Mouse (Mus musculus) heart, embryonic 14.5 days (tissue): ENCODE results near the gene Prkaca. TPM values are rescaled to one million over a fixed set of nuclear protein-coding genes. Genes with fewer than 3 reads are reported as not detected.
"Not testable (repeated sequence)": the region's sequence is repeated elsewhere in the genome, so short reads cannot be mapped to it uniquely, and the experiment has no call there.

Source experiments
- ATAC-seq: fragments of 200-750 bp; cut with Nextera tagmentation; 2 replicates; pipeline ENCODE4 v1.8.0; 2017; ENCODE audit warnings: low read depth, moderate TSS enrichment; ENCODE audit not compliant: insufficient number of reproducible peaks, insufficient read depth, low FRiP score
- H3K27ac ChIP-seq, 2 experiments: fragments of 200-500 bp in 1 of 2; fragments of 300-500 bp in 1 of 2; sonication (generic) in 1 of 2; replicated peaks in 1 of 2; 2 replicates each; pipeline ENCODE4 v1.5.1; 2012 to 2014; ENCODE audit warnings: low read depth in 2 of 2, low read length in 2 of 2, control low read depth in 1 of 2, mild to moderate bottlenecking in 1 of 2, mixed read lengths in 1 of 2; ENCODE audit not compliant: control insufficient read depth in 1 of 2, insufficient read depth in 1 of 2
- H3K27me3 ChIP-seq: fragments of 300-500 bp; sonication (generic); 2 replicates; pipeline ENCODE4 v1.6.1; 2014; ENCODE audit warnings: mild to moderate bottlenecking, low read length, control low read depth; ENCODE audit not compliant: control insufficient read depth, insufficient read depth
- H3K36me3 ChIP-seq: fragments of 300-500 bp; sonication (generic); 2 replicates; pipeline ENCODE4 v1.6.1; 2014; ENCODE audit warnings: mild to moderate bottlenecking, control low read depth, low read length, mixed read lengths; ENCODE audit not compliant: control insufficient read depth, insufficient read depth
- H3K4me1 ChIP-seq, 2 experiments: fragments of 200-500 bp in 1 of 2; fragments of 300-500 bp in 1 of 2; sonication (generic) in 1 of 2; 2 replicates each; pipeline ENCODE4 v1.6.1; 2012 to 2014; ENCODE audit warnings: low read length in 2 of 2, control low read depth in 1 of 2, mixed read lengths in 1 of 2; ENCODE audit not compliant: control insufficient read depth in 2 of 2, insufficient read depth in 2 of 2
- H3K4me2 ChIP-seq: fragments of 300-500 bp; sonication (generic); 2 replicates; pipeline ENCODE4 v1.6.1; 2014; ENCODE audit warnings: mild to moderate bottlenecking, low read length
- H3K4me3 ChIP-seq, 2 experiments: fragments of 200-500 bp in 1 of 2; fragments of 300-500 bp in 1 of 2; sonication (generic) in 1 of 2; 2 replicates each; pipeline ENCODE4 v1.5.1; 2012 to 2014; ENCODE audit warnings: low read length in 2 of 2, mild to moderate bottlenecking in 2 of 2, control low read depth in 1 of 2, low read depth in 1 of 2, moderate library complexity in 1 of 2; ENCODE audit not compliant: control insufficient read depth in 1 of 2, insufficient read depth in 1 of 2
- H3K9ac ChIP-seq: fragments of 300-500 bp; sonication (generic); 2 replicates; pipeline ENCODE4 v1.6.1; 2014; ENCODE audit warnings: mild to moderate bottlenecking, low read length
- H3K9me3 ChIP-seq: fragments of 300-500 bp; sonication (generic); 2 replicates; pipeline ENCODE4 v1.6.1; 2016; ENCODE audit warnings: low read length, control low read depth; ENCODE audit not compliant: control insufficient read depth
- WGBS: fragments of 180-500 bp; shearing (Covaris S2); extraction: QIAGEN DNeasy Blood & Tissue Kit; methylation state at CpG from one replicate; pipeline ENCODE4 v1.1.7; 2014; 5-methylcytosine and 5-hydroxymethylcytosine counted together
- polyA plus RNA-seq: library from polyadenylated mRNA; unstranded; fragments of >200 nt; fragmentation: Nextera tagmentation; extraction: Ambion mirVana; gene quantifications from 2 replicates; pipeline ENCODE4 v1.2.1, GENCODE M21; 2014

Prkaca gene
- polyA plus RNA-seq, 1 experiment from 2014 or later, result 211 TPM

GRCm38 (mm10) chr8:83982449-83982848 lies 9.7 kb downstream of the Prkaca start:
- no peak overlapping the region for H3K9ac ChIP-seq
- H3K36me3 ChIP-seq, result peaks cover 80% of the 10 kb centered on the region
- peaks cover 27 to 35% of the 10 kb centered on the region in 2 experiments for H3K4me1 ChIP-seq
- H3K4me2 ChIP-seq, result no peak overlapping the region
- no peak overlapping the region for H3K27ac ChIP-seq
- no peaks in the 10 kb centered on the region for H3K27me3 ChIP-seq
- H3K9me3 ChIP-seq, result no peaks in the 10 kb centered on the region
- no peak overlapping the region for H3K4me3 ChIP-seq
- no peak for ATAC-seq
- 67% methylated on average over 4 of the region's 4 CpGs for WGBS

GRCm38 (mm10) chr8:83983222-83983621 lies 10.4 kb downstream of the Prkaca start:
- ATAC-seq, H3K4me3 ChIP-seq, H3K9ac ChIP-seq, H3K4me2 ChIP-seq, H3K9me3 ChIP-seq, H3K27ac ChIP-seq, H3K27me3 ChIP-seq: not testable (repeated sequence)
- peaks cover 87% of the 10 kb centered on the region for H3K36me3 ChIP-seq
- 98% methylated on average over 2 of the region's 2 CpGs for WGBS
- peaks cover 20 to 27% of the 10 kb centered on the region in 2 experiments for H3K4me1 ChIP-seq

DNA sequence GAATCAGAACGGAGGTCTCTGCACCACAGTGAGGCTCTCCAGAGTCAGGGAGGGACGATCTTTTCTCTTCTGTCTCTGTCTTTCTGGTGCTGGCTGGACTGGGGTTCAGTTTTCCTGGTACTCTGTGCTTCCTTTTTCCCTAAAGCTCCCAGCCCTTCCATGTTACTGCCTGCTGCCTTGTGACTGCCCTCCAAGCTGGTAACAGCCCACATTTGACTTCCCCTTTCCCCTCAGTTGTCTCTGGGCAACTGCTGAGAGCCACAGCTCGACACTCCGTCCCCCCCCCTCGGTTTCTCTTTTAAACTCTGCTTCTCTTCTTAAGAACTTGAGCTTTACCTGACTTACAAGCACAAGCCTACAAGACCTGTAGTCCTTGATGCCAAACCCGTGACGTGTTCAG lies 16.4 kb downstream of the Prkaca start:
- Histone ChIP-seq H3K27ac (no peak overlapping the region), H3K27me3 (no peaks in the 10 kb centered on the region), H3K9ac (no peak overlapping the region), H3K4me1 (no peaks in the 10 kb centered on the region), H3K4me2 (no peak overlapping the region), H3K36me3 (peaks cover 96% of the 10 kb centered on the region), H3K9me3 (no peaks in the 10 kb centered on the region), H3K4me3 (no peak overlapping the region)
- WGBS, result 85% methylated on average over 7 of the region's 7 CpGs
- ATAC-seq, result no peak

DNA sequence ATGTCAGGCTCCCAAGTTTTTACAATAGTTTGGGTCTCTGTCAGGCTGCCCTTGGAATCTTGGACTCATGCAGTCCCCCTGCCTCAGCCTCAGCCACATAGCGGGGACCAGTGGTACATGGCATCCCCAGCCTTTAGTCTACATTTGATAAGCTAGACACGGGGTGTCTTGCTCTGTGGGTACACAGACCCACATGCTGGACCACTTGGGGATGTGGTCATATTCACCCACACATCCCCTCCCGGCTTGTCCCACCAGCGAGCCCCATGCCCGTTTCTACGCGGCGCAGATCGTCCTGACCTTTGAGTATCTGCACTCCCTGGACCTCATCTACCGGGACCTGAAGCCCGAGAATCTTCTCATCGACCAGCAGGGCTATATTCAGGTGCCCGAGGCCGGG lies 17.4 kb downstream of the Prkaca start:
- Histone ChIP-seq H3K9me3 (no peaks in the 10 kb centered on the region), H3K27ac (no peak overlapping the region), H3K4me2 (no peak overlapping the region), H3K36me3 (peaks cover 96% of the 10 kb centered on the region), H3K4me1 (no peaks in the 10 kb centered on the region), H3K9ac (no peak overlapping the region), H3K27me3 (no peaks in the 10 kb centered on the region), H3K4me3 (no peak overlapping the region)
- no peak for ATAC-seq
- WGBS, result 96% methylated on average over 14 of the region's 14 CpGs

DNA sequence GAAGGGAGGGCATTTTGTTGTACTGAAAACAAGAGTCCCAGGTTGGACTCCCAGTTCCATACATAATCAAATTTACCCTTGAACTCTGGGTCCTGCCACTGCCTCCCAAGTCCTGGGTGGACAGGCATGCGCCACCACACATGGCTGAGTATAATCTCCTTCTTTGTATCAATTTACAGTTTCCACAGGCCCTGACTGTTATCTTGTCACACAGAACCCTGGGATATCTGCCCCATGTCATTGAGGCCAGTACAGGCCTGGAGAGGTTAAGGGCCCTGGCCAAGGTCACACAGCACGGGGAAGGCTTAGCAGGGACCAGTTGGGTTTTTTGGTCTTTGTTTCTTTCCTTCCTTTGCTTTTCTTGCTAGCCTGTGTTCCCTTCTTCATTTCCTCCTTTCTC lies 19.7 kb downstream of the Prkaca start:
- Histone ChIP-seq H3K27ac (no peak overlapping the region), H3K4me3 (no peak overlapping the region), H3K9ac (no peak overlapping the region), H3K4me1 (peaks cover 8% of the 10 kb centered on the region in 2 experiments; a peak in 3 of 4 replicates), H3K9me3 (no peaks in the 10 kb centered on the region), H3K36me3 (peaks cover 78% of the 10 kb centered on the region), H3K27me3 (no peaks in the 10 kb centered on the region), H3K4me2 (no peak overlapping the region)
- no peak for ATAC-seq
- WGBS, result 64% methylated on average over 2 of the region's 2 CpGs

DNA sequence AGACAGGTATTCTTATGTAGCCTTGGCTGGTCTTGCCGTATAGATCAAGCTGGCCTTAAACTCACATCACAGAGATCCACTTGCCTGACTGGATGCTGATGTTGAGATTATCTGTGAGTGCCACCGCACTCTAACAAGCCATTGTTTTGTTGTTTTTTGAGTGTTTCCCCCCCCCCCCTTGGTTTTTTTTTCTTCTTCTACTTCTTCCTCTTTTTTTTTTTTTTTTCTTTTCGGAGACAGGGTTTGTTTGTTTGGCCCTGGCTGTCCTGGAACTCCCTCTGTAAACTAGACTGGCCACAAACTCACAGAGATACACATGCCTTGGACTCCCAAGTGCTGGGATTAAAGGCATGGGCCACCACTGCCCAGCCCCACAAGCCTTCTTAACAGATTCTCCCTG lies 21.2 kb downstream of the Prkaca start:
- Histone ChIP-seq H3K4me3 (no peak overlapping the region), H3K9ac (no peak overlapping the region), H3K4me1 (peaks cover 12% of the 10 kb centered on the region in 2 experiments), H3K4me2 (no peak overlapping the region), H3K9me3 (no peaks in the 10 kb centered on the region), H3K36me3 (peaks cover 64% of the 10 kb centered on the region), H3K27ac (no peak overlapping the region), H3K27me3 (no peaks in the 10 kb centered on the region)
- 70% methylated on average over 3 of the region's 3 CpGs for WGBS
- ATAC-seq, result no peak

DNA sequence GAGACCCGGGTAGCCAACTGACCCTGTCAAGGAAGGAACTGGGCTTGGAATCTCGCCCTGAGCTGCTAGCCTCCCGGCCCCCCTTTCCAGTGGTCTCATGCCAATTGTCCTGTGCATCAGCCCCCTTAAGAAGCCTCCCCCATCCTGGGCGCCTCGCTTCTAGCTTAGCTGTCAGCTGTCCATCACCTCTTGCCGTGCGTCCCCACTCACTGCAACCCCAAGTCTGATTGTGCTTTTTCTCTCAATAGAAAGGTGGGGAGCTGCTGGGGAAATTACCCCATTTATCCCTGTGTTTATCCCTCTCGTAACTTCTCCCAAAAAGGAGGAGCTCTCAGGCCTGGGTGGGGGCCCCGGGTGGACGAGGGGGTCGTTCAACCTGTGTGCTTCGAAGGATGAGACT lies 23.2 kb downstream of the Prkaca start:
- H3K27me3 ChIP-seq, result no peaks in the 10 kb centered on the region
- 26% methylated on average over 12 of the region's 12 CpGs for WGBS

More for the DNA sequence above, 23.2 kb downstream of the Prkaca start:
- peak overlapping the region; percentile 94 for H3K4me2 ChIP-seq
- no peaks in the 10 kb centered on the region for H3K9me3 ChIP-seq
- peaks cover 63% of the 10 kb centered on the region for H3K36me3 ChIP-seq
- peaks cover 15 to 19% of the 10 kb centered on the region in 2 experiments for H3K4me1 ChIP-seq
- no peak for ATAC-seq
- peak overlapping the region; percentile 91; the same call in 1 of the 2 replicates for H3K9ac ChIP-seq
- H3K27ac ChIP-seq, result peak overlapping the region in 1 of 2 experiments; percentile 95; a peak in 2 of 4 replicates
- peak overlapping the region; percentile 79 to 85; a peak in 2 of 4 replicates for H3K4me3 ChIP-seq
